Mouse (Mus musculus): ENCODE results near the gene Rhpn2.

GRCm38 (mm10) chr7:35349886-35350684 is 16.1 kb downstream of the Rhpn2 start:
- TF ChIP-seq POLR2A (IDR thresholded peaks at IDR 0.05; ENCODE audit: insufficient read depth, low read depth, low read length) (no peak), CTCF (IDR thresholded peaks at IDR 0.05) (no peak), EP300 (IDR thresholded peaks at IDR 0.05; ENCODE audit: insufficient read depth, low read depth, low read length) (no peak)

All from heart, adult 2 months (tissue).